Mouse (Mus musculus) liver, embryonic 15.5 days (tissue): Measurements from ENCODE around the gene Bpi. TPM values are rescaled to one million over a fixed set of nuclear protein-coding genes. Genes with fewer than 3 reads are reported as not detected.
A peak's percentile ranks its signal among the peaks of the same experiment; 100 is the strongest.

Source experiments
- ATAC-seq: fragments of 200-750 bp; cut with Nextera tagmentation; 2 replicates; pipeline ENCODE4 v1.8.0; 2017; ENCODE audit warnings: moderate number of reproducible peaks, mild to moderate bottlenecking, moderate library complexity; ENCODE audit not compliant: insufficient read depth
- H3K27ac ChIP-seq: fragments of 300-500 bp; sonication (generic); replicated peaks from 2 replicates; pipeline ENCODE4 v1.5.1; 2015; ENCODE audit warnings: mild to moderate bottlenecking, inconsistent platforms
- H3K27me3 ChIP-seq: fragments of 300-500 bp; sonication (generic); 2 replicates; pipeline ENCODE4 v1.6.1; 2015; ENCODE audit warnings: mild to moderate bottlenecking, inconsistent platforms
- H3K36me3 ChIP-seq: fragments of 300-500 bp; sonication (generic); replicated peaks from 2 replicates; pipeline ENCODE4 v1.6.1; 2015; ENCODE audit warnings: moderate library complexity, mild to moderate bottlenecking, inconsistent platforms
- H3K4me1 ChIP-seq: fragments of 300-500 bp; sonication (generic); replicated peaks from 2 replicates; pipeline ENCODE4 v1.6.1; 2015; ENCODE audit warnings: inconsistent platforms
- H3K4me2 ChIP-seq: fragments of 300-500 bp; sonication (generic); 2 replicates; pipeline ENCODE4 v1.6.1; 2015; ENCODE audit warnings: moderate library complexity, mild to moderate bottlenecking, inconsistent platforms
- H3K4me3 ChIP-seq: fragments of 300-500 bp; sonication (generic); replicated peaks from 2 replicates; pipeline ENCODE4 v1.5.1; 2015; ENCODE audit warnings: mild to moderate bottlenecking, inconsistent platforms
- H3K9ac ChIP-seq: fragments of 300-500 bp; sonication (generic); 2 replicates; pipeline ENCODE4 v1.6.1; 2015; ENCODE audit warnings: moderate library complexity, mild to moderate bottlenecking, inconsistent platforms
- H3K9me3 ChIP-seq: fragments of 300-500 bp; sonication (generic); replicated peaks from 2 replicates; pipeline ENCODE4 v1.6.1; 2016; ENCODE audit warnings: inconsistent platforms
- WGBS: fragments of 180-500 bp; shearing (Covaris S2); methylation state at CpG from one replicate; pipeline ENCODE4 v1.1.7; 2015; ENCODE audit warnings: mixed read lengths; ENCODE audit not compliant: insufficient replicate concordance; 5-methylcytosine and 5-hydroxymethylcytosine counted together
- polyA plus RNA-seq: library from polyadenylated mRNA; unstranded; fragments of >200 nt; fragmentation: Nextera tagmentation; extraction: Ambion mirVana; gene quantifications from 2 replicates; pipeline ENCODE4 v1.2.1, GENCODE M21; 2015

The Bpi gene
- polyA plus RNA-seq, 1 experiment from 2014 or later: not detected

GRCm38 (mm10) chr2:158273646-158274045, 15.8 kb downstream of the Bpi start:
- Histone ChIP-seq H3K4me2 (no peak overlapping the region), H3K27ac (no peak overlapping the region), H3K4me3 (no peak overlapping the region), H3K9me3 (no peaks in the 10 kb centered on the region), H3K4me1 (no peaks in the 10 kb centered on the region), H3K9ac (no peak overlapping the region), H3K36me3 (no peaks in the 10 kb centered on the region), H3K27me3 (no peaks in the 10 kb centered on the region)
- 23% methylated on average over 2 of the region's 2 CpGs for WGBS
- ATAC-seq: no peak

- ATAC-seq: no peak
Observed at GRCm38 (mm10) chr2:158275349-158275748, 17.5 kb downstream of the Bpi start.

GRCm38 (mm10) chr2:158275811-158276210, 17.9 kb downstream of the Bpi start:
- no peak overlapping the region for H3K27ac ChIP-seq
- no peak overlapping the region for H3K4me2 ChIP-seq
- no peaks in the 10 kb centered on the region for H3K4me1 ChIP-seq
- H3K9me3 ChIP-seq: no peaks in the 10 kb centered on the region
- H3K4me3 ChIP-seq: no peak overlapping the region
- 61% methylated on average over 4 of the region's 4 CpGs for WGBS
- H3K36me3 ChIP-seq: no peaks in the 10 kb centered on the region
- H3K27me3 ChIP-seq: no peaks in the 10 kb centered on the region
- no peak for ATAC-seq
- no peak overlapping the region for H3K9ac ChIP-seq

More at GRCm38 (mm10) chr2:158275349-158275748, 17.5 kb downstream of the Bpi start:
- Histone ChIP-seq H3K4me3 (no peak overlapping the region), H3K9ac (no peak overlapping the region), H3K4me2 (no peak overlapping the region), H3K9me3 (no peaks in the 10 kb centered on the region), H3K4me1 (no peaks in the 10 kb centered on the region), H3K36me3 (no peaks in the 10 kb centered on the region), H3K27me3 (no peaks in the 10 kb centered on the region), H3K27ac (no peak overlapping the region)
- WGBS: 82% methylated on average over 3 of the region's 3 CpGs

- Histone ChIP-seq H3K36me3 (no peaks in the 10 kb centered on the region), H3K4me3 (no peak overlapping the region), H3K9me3 (no peaks in the 10 kb centered on the region), H3K27me3 (no peaks in the 10 kb centered on the region), H3K9ac (no peak overlapping the region), H3K4me1 (no peaks in the 10 kb centered on the region), H3K4me2 (no peak overlapping the region), H3K27ac (no peak overlapping the region)
- no peak for ATAC-seq
- WGBS: 69% methylated on average over 6 of the region's 6 CpGs
Observed at GRCm38 (mm10) chr2:158276451-158276850, 18.6 kb downstream of the Bpi start.

- Histone ChIP-seq H3K27ac (no peak overlapping the region), H3K9ac (no peak overlapping the region), H3K4me2 (no peak overlapping the region), H3K4me1 (no peaks in the 10 kb centered on the region), H3K4me3 (no peak overlapping the region), H3K9me3 (no peaks in the 10 kb centered on the region), H3K36me3 (no peaks in the 10 kb centered on the region), H3K27me3 (no peaks in the 10 kb centered on the region)
- no peak for ATAC-seq
- WGBS: 56% methylated on average over 4 of the region's 4 CpGs
Observed at GRCm38 (mm10) chr2:158276878-158277277, 19.0 kb downstream of the Bpi start.

GRCm38 (mm10) chr2:158279656-158280055, 21.8 kb downstream of the Bpi start:
- Histone ChIP-seq H3K9ac (no peak overlapping the region), H3K27me3 (no peaks in the 10 kb centered on the region)
- 81% methylated on average over 4 of the region's 4 CpGs for WGBS

GRCm38 (mm10) chr2:158281497-158282205, 23.8 kb downstream of the Bpi start:
- Histone ChIP-seq H3K9me3 (no peaks in the 10 kb centered on the region), H3K36me3 (no peaks in the 10 kb centered on the region), H3K27me3 (no peaks in the 10 kb centered on the region), H3K4me2 (no peak overlapping the region), H3K27ac (no peak overlapping the region), H3K4me1 (peaks cover 11% of the 10 kb centered on the region; the same call in 1 of the 2 replicates), H3K4me3 (no peak overlapping the region), H3K9ac (no peak overlapping the region)
- WGBS: 48% methylated on average over 16 of the region's 16 CpGs
- ATAC-seq: no peak

More at GRCm38 (mm10) chr2:158279656-158280055, 21.8 kb downstream of the Bpi start:
- H3K4me2 ChIP-seq: no peak overlapping the region
- H3K4me3 ChIP-seq: no peak overlapping the region
- H3K36me3 ChIP-seq: no peaks in the 10 kb centered on the region
- no peaks in the 10 kb centered on the region for H3K9me3 ChIP-seq
- H3K27ac ChIP-seq: no peak overlapping the region
- ATAC-seq: no peak
- H3K4me1 ChIP-seq: peaks cover 2% of the 10 kb centered on the region; the same call in 1 of the 2 replicates

- 55% methylated on average over 7 of the region's 7 CpGs for WGBS
- no peak for ATAC-seq
Observed at GRCm38 (mm10) chr2:158283136-158283535, 25.2 kb downstream of the Bpi start.

GRCm38 (mm10) chr2:158283771-158284170, 25.9 kb downstream of the Bpi start:
- Histone ChIP-seq H3K9ac (no peak overlapping the region), H3K36me3 (no peaks in the 10 kb centered on the region), H3K4me1 (peaks cover 11% of the 10 kb centered on the region; the same call in 1 of the 2 replicates), H3K4me3 (no peak overlapping the region), H3K9me3 (no peaks in the 10 kb centered on the region), H3K27ac (no peak overlapping the region), H3K27me3 (no peaks in the 10 kb centered on the region), H3K4me2 (no peak overlapping the region)
- no peak for ATAC-seq
- WGBS: 63% methylated on average over 6 of the region's 6 CpGs

More at GRCm38 (mm10) chr2:158283136-158283535, 25.2 kb downstream of the Bpi start:
- no peaks in the 10 kb centered on the region for H3K9me3 ChIP-seq
- H3K4me2 ChIP-seq: no peak overlapping the region
- H3K9ac ChIP-seq: no peak overlapping the region
- H3K4me3 ChIP-seq: no peak overlapping the region
- no peaks in the 10 kb centered on the region for H3K27me3 ChIP-seq
- H3K36me3 ChIP-seq: no peaks in the 10 kb centered on the region
- H3K4me1 ChIP-seq: peaks cover 11% of the 10 kb centered on the region; the same call in 1 of the 2 replicates
- no peak overlapping the region for H3K27ac ChIP-seq

- peaks cover 11% of the 10 kb centered on the region; the same call in 1 of the 2 replicates for H3K4me1 ChIP-seq
- no peak overlapping the region for H3K4me3 ChIP-seq
- H3K27me3 ChIP-seq: no peaks in the 10 kb centered on the region
- H3K9me3 ChIP-seq: no peaks in the 10 kb centered on the region
- WGBS: 17% methylated on average over 11 of the region's 11 CpGs
- no peak overlapping the region for H3K27ac ChIP-seq
- H3K36me3 ChIP-seq: no peaks in the 10 kb centered on the region
- H3K9ac ChIP-seq: no peak overlapping the region
- ATAC-seq: peak; percentile 40
- no peak overlapping the region for H3K4me2 ChIP-seq
Observed at GRCm38 (mm10) chr2:158284571-158284970, 26.7 kb downstream of the Bpi start.

- Histone ChIP-seq H3K9ac (no peak overlapping the region), H3K4me3 (no peak overlapping the region), H3K9me3 (no peaks in the 10 kb centered on the region), H3K36me3 (no peaks in the 10 kb centered on the region), H3K27ac (no peak overlapping the region), H3K27me3 (no peaks in the 10 kb centered on the region), H3K4me1 (peaks cover 11% of the 10 kb centered on the region; the same call in 1 of the 2 replicates), H3K4me2 (no peak overlapping the region)
- peak; percentile 54 for ATAC-seq
- 60% methylated on average over 6 of the region's 6 CpGs for WGBS
Observed at GRCm38 (mm10) chr2:158285655-158286054, 27.8 kb downstream of the Bpi start.
